Mouse (Mus musculus): ENCODE results near the gene Cd2ap. TPM values are rescaled to one million over a fixed set of nuclear protein-coding genes. Genes with fewer than 3 reads are reported as not detected.
"Not testable (repeated sequence)": the region's sequence is repeated elsewhere in the genome, so short reads cannot be mapped to it uniquely, and the experiment has no call there.

The Cd2ap gene
- total RNA-seq (2021): 10 to 100 TPM; 13.5 TPM
- long read RNA-seq, experiment 1, full-length matches to known transcripts: 2 of 11 reads
- long read RNA-seq, experiment 1, partial matches to known transcripts: 2 of 11 reads
- long read RNA-seq, experiment 1, other reads (novel, unspliced or antisense): 7 of 11 reads
- long read RNA-seq, experiment 2, full-length matches to known transcripts: 1 of 7 reads
- long read RNA-seq, experiment 2, partial matches to known transcripts: 1 of 7 reads
- long read RNA-seq, experiment 2, other reads (novel, unspliced or antisense): 5 of 7 reads

DNA sequence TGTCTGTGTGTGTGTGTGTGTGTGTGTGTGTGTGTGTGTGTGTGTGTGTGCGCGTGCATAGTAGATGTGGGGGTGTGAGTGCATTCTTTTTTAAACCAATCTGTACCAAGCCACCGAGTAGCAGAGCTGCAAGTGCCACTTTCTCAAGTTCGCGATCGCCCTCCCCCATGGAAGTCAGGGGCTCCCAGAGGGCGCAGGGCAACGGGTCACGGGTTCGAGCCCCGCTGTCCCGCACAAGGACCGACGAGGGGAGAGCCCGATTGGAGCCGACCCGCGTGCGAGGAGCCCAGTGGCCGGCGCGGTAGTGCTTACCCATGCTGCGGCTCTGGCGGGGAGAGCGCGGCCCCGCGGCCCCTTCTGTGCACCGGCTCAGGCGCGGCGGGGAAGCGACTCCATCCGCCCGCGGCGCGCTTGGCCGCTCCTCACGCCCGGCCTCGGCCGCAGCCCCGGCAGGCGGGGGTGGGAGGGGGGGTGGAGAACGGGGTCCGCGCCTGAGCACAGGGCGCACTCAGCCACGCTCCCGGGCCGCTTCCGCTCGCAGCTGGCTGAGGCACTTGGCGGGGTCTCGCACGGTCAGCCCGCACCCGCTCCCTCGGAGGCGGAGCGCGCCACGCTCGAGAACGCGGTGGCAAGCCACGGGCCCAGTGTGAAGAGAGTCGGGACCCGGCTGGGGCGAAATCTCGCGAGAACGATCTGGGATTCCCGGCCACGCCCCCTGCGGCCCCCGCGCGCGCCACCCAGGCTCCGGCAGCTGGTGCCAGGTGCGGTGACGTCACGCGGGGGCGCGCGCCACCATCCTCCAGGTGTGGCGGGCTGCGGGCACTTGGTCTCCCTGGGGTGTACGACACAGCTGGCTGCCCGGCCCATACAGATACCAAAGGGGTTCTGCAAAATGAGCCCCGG lies at the start of gene Cd2ap:
Gene Cd2ap (minus strand): TSS at position 665 of the 903 bp plus-strand sequence.
- intact Hi-C loops (cut with DNase I): loop anchor here (1.0 to 10.0 kb wide), 3 partner anchors 51 to 1481 kb away; no protein-coding TSS in a partner anchor
- peak; percentile 99 for DNase-seq
- Histone ChIP-seq H3K27ac (peak within 1 kb of the TSS; percentile 98), H3K4me3 (peak within 1 kb of the TSS; percentile 100)
- TF ChIP-seq CTCF (IDR thresholded peaks at IDR 0.05): no peak

GRCm38 (mm10) chr17:42924731-42925130 lies 48.3 kb upstream of the Cd2ap start:
- Histone ChIP-seq H3K27ac (no peak overlapping the region), H3K4me3 (no peak overlapping the region)
- DNase-seq: no peak
- no peak for TF ChIP-seq CTCF (IDR thresholded peaks at IDR 0.05)
- intact Hi-C loops (cut with DNase I): loop anchor here (5.0 kb wide), 1 partner anchor 47 kb away; the partner anchor contains the start of gene Cd2ap

- no peak overlapping the region for H3K4me3 ChIP-seq
- peak; percentile 29 for DNase-seq
- H3K27ac ChIP-seq: no peak overlapping the region; the same call in 1 of the 2 replicates
- intact Hi-C loops (cut with DNase I): no loop called here
- no peak for TF ChIP-seq CTCF (IDR thresholded peaks at IDR 0.05)
Observed at GRCm38 (mm10) chr17:42918810-42919209, 42.3 kb upstream of the Cd2ap start.

GRCm38 (mm10) chr17:42914726-42915125 lies 38.3 kb upstream of the Cd2ap start:
- intact Hi-C loops (cut with DNase I): no loop called here
- TF ChIP-seq CTCF (IDR thresholded peaks at IDR 0.05): no peak
- H3K27ac ChIP-seq: no peak overlapping the region
- no peak for DNase-seq
- no peak overlapping the region for H3K4me3 ChIP-seq

- Histone ChIP-seq H3K27ac (no peak overlapping the region), H3K4me3 (no peak overlapping the region)
- intact Hi-C loops (cut with DNase I): no loop called here
- DNase-seq: no peak
- no peak for TF ChIP-seq CTCF (IDR thresholded peaks at IDR 0.05)
Observed at GRCm38 (mm10) chr17:42912193-42912592, 35.7 kb upstream of the Cd2ap start.

GRCm38 (mm10) chr17:42910476-42910875 lies 34.0 kb upstream of the Cd2ap start:
- intact Hi-C loops (cut with DNase I): no loop called here
- TF ChIP-seq CTCF (IDR thresholded peaks at IDR 0.05): no peak
- no peak overlapping the region for H3K4me3 ChIP-seq
- H3K27ac ChIP-seq: no peak overlapping the region
- no peak for DNase-seq

- Histone ChIP-seq H3K4me3 (no peak overlapping the region), H3K27ac (no peak overlapping the region)
- DNase-seq: no peak
- intact Hi-C loops (cut with DNase I): no loop called here
- no peak for TF ChIP-seq CTCF (IDR thresholded peaks at IDR 0.05)
Observed at GRCm38 (mm10) chr17:42909376-42909775, 32.9 kb upstream of the Cd2ap start.

DNA sequence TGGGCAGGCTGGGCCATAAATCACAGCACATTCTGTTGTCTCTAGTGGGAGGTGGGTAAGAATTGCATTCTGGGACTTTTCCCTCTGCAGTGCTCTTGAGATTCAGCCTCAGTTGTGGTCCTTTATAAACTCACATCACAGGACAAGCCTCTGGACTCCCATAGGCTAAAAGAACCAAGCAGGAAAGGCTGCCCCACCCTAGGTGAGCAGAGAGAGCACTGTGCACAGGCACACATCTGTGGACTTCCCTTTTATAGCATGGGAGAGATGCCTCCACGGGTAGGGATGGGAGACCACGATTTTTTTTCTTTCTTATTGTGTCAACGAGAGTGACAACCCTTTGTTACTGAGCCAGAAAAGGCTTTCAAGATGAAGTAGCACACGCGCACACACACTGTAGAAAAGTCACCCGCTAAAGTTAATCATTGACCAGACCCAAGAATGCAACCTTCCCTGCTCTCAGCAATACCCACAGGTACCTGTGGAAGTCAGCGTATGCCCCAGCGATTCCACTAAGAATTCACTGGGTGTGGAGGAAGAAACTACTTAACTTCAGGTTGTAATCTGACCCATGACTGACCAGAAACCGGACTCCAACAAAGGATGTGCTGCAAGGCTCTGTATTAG lies 32.4 kb upstream of the Cd2ap start:
- intact Hi-C loops (cut with DNase I): no loop called here
- no peak overlapping the region for H3K4me3 ChIP-seq
- TF ChIP-seq CTCF (IDR thresholded peaks at IDR 0.05): no peak
- DNase-seq: no peak
- H3K27ac ChIP-seq: no peak overlapping the region

DNA sequence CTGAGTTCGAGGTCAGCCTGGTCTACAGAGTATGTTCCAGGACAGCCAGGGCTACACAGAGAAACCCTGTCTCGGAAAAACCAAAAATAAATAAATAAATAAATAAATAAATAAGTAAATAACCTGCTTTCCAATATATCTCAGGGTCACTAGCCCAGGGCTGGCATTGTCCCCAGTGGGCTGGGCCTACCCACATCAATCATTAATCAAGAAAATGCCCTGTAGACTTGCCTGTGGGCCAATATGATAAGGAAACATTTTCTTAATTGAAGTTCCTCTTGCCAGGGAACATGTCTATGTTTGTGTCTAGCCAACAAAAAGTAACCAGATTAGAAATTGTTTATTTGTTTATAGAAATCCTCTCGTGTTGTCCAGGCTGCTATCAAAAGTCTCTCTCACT lies 31.7 kb upstream of the Cd2ap start:
- Histone ChIP-seq H3K27ac (no peak overlapping the region), H3K4me3 (no peak overlapping the region)
- no peak for DNase-seq
- TF ChIP-seq CTCF (IDR thresholded peaks at IDR 0.05): no peak
- intact Hi-C loops (cut with DNase I): no loop called here

DNA sequence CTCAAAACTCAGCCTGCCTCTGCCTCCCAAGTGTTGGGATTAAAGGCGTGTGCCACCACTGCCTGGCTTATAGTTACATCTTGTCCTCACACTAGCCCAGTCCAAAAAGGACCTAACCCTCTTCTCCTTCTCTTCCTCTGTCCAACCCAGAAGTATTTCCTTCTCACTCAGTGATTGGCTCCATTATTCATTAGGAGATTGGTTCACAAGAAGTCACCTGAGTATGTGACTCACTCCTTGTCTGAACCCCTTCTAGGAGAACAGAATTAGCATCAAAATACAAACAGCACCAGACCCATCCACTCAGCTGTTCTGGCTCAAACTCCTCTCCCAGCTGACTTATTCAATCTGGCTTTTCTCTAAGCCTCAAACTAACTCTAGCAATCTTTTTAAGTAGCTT lies 30.0 kb upstream of the Cd2ap start:
- H3K27ac ChIP-seq; DNase-seq; H3K4me3 ChIP-seq; intact Hi-C loops (cut with DNase I): not testable (repeated sequence)

DNA sequence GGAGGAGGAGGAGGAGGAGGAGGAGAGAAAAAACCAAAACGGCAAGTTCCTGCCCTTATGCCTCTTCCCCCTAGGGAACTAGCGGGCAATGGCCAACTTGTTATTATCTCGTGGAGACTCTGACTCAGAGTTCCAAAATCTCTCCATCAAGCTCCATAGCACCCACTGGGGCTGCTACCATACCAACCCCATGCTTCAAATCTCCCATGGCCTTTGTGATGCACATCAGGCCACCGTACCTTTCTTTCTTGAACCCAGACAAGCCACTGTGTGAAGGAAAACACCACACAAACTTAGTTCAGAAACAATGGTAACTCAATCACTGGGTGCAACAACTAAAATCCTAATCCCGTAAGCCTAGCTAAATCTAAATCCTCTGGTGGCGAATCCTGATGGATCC lies 29.5 kb upstream of the Cd2ap start:
- Histone ChIP-seq H3K27ac (no peak overlapping the region), H3K4me3 (no peak overlapping the region)
- intact Hi-C loops (cut with DNase I): no loop called here
- TF ChIP-seq CTCF (IDR thresholded peaks at IDR 0.05): no peak
- no peak for DNase-seq

- DNase-seq: no peak
- no peak overlapping the region for H3K27ac ChIP-seq
- no peak for TF ChIP-seq CTCF (IDR thresholded peaks at IDR 0.05)
- intact Hi-C loops (cut with DNase I): no loop called here
- no peak overlapping the region for H3K4me3 ChIP-seq
Observed at GRCm38 (mm10) chr17:42900795-42901194, 24.3 kb upstream of the Cd2ap start.

GRCm38 (mm10) chr17:42887282-42887707 lies 10.8 kb upstream of the Cd2ap start:
- H3K27ac ChIP-seq: no peak overlapping the region
- H3K4me3 ChIP-seq: no peak overlapping the region
- DNase-seq: no peak
- no peak for TF ChIP-seq CTCF (IDR thresholded peaks at IDR 0.05)
- intact Hi-C loops (cut with DNase I): no loop called here
